Mouse (Mus musculus): Measurements from ENCODE around the gene Fxyd6. TPM values are rescaled to one million over a fixed set of nuclear protein-coding genes. Genes with fewer than 3 reads are reported as not detected.
A peak's percentile ranks its signal among the peaks of the same experiment; 100 is the strongest.

The Fxyd6 gene
- total RNA-seq, 2 experiments from 2014 or later: 110 to 129 TPM

DNA sequence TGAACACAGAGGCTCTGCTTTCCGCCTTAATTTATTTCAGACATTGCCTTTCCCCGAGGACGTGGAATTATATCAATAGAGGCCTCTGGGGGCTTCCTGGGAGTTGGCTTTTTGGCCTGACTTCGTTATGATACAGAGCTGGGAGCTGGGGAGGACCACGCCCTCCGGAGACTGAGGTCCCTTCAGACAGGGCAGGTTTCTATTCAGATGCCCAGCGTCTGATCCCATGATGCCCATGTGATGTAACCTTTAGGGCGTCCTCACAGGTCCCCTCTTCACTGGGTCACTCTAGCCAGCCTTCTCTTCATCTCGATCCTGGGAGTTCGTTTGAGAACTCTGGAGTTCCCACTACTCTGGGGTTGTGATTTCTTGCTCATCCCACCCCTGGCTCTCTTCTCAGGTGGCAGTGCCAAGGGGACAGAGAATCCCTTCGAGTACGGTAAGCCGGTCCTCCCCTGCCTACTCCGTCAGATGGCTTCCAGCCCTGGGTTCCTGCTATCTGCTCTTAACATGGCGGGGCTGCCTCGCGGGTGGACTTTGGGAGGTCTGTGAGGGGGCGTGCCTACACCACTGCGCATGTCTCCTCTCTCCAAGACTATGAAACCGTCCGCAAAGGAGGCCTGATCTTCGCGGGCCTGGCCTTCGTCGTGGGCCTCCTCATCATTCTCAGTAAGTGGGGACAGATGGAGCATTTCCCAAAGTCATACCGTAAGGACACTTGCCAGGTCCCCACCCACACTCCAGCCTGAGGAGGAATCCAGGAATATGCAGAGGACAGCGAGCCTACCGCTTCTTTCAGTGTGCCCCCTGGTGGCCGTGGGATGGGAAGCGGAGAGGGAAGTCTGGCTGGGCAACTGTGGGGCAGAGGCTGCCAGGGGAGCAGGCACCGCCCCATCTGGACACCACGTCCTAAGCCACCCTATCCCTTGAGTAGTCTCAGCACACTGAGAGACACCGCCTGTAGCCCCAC lies 38.0 kb downstream of the Fxyd6 start:
- peak; percentile 79 to 83 for DNase-seq (ENCODE audit: low spot score in 2 of 2)
- intact Hi-C loops (cut with DNase I): loop anchor here (1.0 to 5.0 kb wide), 2 partner anchors 108 to 186 kb away; no protein-coding TSS in a partner anchor

DNA sequence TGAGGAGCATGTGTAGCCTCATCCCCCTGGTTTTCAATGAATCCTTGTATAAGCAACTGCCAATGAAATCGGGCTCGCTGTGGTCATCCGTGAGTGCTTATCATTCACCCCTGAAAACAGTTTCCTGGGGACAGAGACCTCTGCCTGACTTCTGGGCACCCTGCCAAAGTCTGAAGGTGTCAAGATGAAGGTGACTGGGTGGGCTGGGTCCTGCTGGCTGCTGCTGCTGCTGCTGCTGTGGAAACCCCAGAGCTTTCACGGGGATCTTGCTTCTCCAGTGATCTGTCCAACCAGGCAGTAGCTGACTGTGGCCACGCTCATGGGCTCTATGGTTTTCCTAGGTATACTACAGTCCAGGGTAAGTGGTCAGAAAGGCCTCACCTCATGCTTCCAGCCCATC lies 40.2 kb downstream of the Fxyd6 start:
- intact Hi-C loops (cut with DNase I): loop anchor here (5.0 kb wide), 1 partner anchor 417 kb away; the partner anchor contains the start of gene Cep164
- DNase-seq (ENCODE audit: low spot score in 2 of 2): no peak

DNA sequence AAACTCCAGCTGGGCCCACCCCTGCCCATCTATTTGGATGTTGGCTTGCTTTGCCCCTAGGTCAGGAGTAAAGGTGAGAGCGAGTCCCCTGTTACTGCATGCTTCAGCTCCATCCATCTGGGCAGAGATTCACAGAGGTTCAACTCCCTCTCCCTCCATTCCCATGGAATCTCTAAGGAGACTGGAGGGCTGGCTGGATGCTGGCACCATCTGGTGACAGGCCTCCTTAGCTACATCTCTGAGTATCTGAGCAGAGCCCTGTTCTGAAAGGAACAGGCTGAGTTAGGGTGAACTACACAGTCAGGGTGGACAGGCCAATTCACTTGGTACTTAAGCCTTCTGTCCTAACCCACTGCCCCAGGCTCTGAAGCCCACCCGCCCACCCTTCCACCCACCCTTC lies 40.6 kb downstream of the Fxyd6 start:
- intact Hi-C loops (cut with DNase I): loop anchor here (5.0 kb wide), 1 partner anchor 417 kb away; the partner anchor contains the start of gene Cep164
- DNase-seq (ENCODE audit: low spot score in 2 of 2): no peak

DNA sequence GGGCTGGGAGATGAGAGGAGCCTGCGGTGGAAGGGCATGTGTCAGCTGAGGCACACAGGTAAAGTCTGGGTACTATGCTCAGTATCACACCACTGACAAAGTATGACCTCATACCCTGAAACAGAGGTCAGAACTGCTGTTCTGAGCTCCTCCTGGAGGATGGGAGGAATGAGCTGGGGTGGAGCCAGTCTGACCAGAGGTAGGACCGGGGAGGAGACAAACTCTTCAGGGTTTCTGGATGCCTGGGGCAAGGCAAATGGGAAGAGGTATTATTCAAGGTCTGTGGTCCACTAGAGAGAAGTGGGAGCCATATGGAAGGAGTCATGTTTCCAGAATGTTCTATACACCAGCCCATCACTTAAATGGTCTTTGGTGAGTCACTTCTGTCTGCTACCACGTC lies 41.1 kb downstream of the Fxyd6 start:
- no peak for DNase-seq (ENCODE audit: low spot score in 2 of 2)
- intact Hi-C loops (cut with DNase I): loop anchor here (5.0 kb wide), 1 partner anchor 416 kb away; the partner anchor contains the start of gene Cep164

DNA sequence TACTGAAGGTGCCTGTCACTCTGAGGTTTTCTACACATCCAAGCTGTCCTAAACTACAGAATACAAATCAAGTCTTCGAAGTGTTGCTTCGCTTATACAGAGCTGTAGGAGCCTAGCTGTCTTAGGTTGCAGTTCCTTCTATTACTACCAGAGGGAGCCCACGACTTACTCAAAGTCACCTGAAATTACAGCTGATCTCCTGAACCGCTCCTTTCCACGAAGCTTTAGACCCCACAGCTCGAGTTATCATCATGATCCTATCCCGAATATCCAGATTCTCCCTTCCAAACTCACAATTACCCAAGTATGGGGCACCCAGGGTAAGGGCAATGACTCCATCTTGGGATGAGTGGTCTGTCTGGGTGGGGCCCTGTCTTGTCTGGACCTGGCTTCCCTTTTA lies 41.8 kb downstream of the Fxyd6 start:
- intact Hi-C loops (cut with DNase I): loop anchor here (5.0 kb wide), 1 partner anchor 415 kb away; the partner anchor contains the start of gene Cep164
- DNase-seq (ENCODE audit: low spot score in 2 of 2): no peak

DNA sequence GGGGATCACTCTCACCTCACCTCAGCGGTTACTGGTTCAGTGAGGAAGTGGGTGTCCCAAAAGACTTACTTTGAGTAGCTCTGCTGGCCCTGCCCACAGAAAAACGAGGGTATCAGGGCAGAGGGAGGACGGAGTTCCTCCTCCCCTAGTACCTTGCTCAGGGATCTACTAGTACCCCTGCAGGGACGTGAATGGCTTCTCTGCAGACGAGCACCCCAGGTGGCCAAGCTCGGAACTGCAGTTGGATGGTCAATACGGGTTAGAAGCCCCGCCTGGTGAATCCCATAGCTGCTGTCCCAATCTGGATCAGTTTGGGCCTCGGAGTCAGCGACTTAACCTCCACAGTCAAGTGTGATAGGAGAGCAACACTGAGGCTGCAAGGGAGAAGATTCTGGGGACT lies 42.3 kb downstream of the Fxyd6 start:
- intact Hi-C loops (cut with DNase I): loop anchor here (5.0 kb wide), 1 partner anchor 415 kb away; the partner anchor contains the start of gene Cep164
- peak; percentile 78 to 84 for DNase-seq (ENCODE audit: low spot score in 2 of 2)

DNA sequence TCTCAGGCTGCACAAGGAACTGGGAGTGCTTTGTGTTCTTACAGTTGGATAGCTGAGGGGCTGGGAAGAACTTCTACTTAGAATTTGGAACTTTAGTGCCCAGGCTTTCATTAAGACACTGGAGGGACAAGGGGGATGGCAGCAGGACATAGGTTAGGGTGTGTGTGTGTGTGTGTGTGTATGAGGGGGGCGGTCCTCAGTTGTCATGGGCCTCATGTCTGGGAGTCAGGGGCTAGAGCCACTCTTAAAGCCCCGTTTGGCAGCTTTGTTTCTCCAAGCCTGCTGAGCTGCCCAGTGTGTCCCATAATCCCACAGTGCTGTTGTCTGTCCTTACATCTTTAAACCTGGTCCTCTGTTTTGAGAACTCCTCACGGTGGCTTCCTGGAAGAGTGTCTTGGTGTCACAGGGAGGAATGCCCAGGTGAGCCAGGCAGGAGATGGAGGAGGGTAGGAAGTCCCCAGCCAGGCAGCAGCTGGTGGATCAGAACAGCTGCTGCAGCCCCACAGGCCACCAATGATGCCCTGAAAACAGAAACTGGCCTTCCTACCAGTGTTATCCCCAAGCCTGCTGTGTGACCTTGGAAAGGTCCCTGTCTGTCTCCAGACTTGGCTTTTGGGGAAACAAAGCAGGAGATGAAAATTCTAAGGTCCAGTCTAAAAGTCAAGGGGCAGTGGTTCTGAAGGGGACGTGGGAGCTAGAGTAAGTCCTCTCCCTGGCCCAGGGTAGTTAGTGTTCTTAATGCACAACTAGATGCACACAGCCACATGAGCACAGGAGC lies 42.9 kb downstream of the Fxyd6 start:
- no peak for DNase-seq (ENCODE audit: low spot score in 2 of 2)
- intact Hi-C loops (cut with DNase I): loop anchor here (5.0 kb wide), 1 partner anchor 414 kb away; the partner anchor contains the start of gene Cep164

DNA sequence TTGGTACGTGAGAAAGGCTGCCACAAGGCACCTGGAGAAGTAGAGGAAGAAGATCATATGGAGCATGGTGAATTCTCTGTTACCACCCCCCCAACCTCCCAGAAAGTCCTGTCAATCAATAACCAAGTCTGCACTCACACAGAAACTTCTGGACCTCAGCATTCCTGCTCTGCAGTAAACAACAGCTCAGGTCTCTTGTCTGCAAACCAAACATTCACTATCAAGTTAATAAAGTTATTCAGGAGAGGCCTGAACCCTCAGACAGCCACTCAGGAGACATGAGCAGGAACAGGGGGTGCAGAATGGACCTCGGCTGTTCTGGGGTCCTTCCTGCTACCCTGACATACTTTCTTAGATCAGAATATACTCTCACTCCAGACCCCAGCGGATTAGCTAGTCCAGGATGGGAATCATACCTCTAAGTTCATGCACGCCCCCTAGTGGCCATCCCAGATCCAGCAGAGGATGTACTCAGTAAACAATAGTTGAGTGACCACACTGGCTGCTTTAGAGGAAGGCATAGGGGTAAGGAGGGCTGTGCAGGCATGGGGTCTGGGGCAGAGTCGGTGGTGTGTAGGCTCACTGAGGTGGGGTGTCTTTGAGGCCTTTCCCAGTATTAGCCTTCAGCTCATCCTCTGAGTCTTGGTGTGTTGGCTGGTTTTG lies 43.6 kb downstream of the Fxyd6 start:
- intact Hi-C loops (cut with DNase I): loop anchor here (5.0 kb wide), 1 partner anchor 414 kb away; the partner anchor contains the start of gene Cep164
- DNase-seq (ENCODE audit: low spot score in 2 of 2): no peak

DNA sequence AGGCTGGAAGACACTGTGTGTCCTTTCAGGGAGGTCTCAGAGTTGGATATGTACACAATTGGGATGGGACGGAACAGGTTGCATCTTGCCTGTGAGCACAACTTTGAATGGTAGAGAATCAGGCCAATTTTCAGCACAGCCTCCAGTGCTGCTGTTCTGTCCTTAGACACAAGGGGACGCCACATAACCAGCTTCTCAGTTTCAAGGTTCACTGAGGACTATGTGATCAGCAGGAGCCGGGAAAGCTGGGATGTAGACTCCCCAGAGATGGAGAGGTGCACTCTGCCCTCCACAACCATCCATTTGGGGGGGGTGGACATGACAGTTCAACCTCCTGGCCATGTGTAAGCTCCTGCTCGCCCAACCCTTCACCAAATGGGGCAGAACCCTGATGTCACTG lies 45.9 kb downstream of the Fxyd6 start:
- intact Hi-C loops (cut with DNase I): loop anchor here (2.0 to 5.0 kb wide), 2 partner anchors 171 to 339 kb away; no protein-coding TSS in a partner anchor
- DNase-seq (ENCODE audit: low spot score in 2 of 2): peak; percentile 64 to 79

DNA sequence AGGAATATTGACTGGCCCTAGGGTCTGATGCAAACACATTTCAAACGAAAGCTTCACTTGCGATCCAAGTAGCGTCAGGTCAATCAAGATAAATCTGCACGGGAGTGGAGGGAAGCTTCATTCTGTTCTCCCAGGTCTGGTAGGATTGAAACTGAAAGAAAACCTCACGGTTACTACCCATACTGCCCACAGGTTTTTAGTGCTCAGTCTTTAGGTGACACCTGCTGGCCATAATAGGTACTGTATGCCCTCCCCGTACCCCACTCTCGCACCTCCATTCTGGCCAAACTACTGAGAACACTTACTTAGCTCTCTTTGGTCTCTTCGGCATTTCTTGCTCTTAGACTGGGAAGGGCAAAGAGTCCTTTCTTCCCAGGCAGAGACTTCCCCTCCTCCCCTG lies 47.3 kb downstream of the Fxyd6 start:
- no peak for DNase-seq (ENCODE audit: low spot score in 2 of 2)

DNA sequence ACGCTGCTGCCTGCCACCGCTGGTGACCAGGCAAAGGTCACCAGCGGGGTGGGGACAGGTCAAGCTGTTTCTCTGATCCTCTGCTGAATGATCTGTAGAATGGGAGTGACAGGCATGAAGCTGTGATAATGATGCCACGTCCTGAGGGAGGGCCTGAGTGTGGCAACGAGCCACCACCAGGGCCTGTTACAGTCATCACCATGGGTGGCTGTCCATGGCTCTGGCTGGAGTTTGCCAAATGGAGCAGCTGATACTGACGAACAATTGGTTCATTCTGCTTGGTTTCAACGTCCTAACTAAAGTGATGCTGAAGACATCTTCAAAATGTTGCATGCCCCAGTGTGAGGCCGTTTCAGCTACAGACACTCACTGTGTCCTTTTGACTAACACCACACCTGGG lies 48.3 kb downstream of the Fxyd6 start:
- intact Hi-C loops (cut with DNase I): loop anchor here (5.0 kb wide), 1 partner anchor 169 kb away; no protein-coding TSS in a partner anchor
- no peak for DNase-seq (ENCODE audit: low spot score in 2 of 2)

More for the DNA sequence above, 47.3 kb downstream of the Fxyd6 start:
- intact Hi-C loops (cut with DNase I): loop anchor here (2.0 to 5.0 kb wide), 2 partner anchors 170 to 338 kb away; no protein-coding TSS in a partner anchor

DNA sequence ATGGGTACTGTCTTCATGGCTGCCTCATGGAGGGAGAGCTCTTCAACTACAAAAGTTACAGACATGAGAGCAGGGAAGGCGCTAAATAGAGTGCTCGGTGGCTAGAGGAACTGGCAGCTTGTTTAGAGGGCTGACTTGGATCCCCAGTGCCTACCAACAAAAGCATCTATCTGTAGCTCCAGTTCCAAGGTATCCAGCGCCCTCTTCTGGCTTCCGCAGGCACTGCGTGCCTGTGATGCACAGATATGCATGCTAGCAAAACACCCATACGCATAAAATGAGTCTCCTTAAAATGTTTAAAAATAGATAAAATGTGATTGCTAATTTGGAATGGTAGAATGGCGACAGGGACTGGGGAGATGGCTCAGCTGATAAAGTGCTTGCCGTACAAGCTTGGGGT lies 51.2 kb downstream of the Fxyd6 start:
- no peak for DNase-seq (ENCODE audit: low spot score in 2 of 2)
- intact Hi-C loops (cut with DNase I): no loop called here

DNA sequence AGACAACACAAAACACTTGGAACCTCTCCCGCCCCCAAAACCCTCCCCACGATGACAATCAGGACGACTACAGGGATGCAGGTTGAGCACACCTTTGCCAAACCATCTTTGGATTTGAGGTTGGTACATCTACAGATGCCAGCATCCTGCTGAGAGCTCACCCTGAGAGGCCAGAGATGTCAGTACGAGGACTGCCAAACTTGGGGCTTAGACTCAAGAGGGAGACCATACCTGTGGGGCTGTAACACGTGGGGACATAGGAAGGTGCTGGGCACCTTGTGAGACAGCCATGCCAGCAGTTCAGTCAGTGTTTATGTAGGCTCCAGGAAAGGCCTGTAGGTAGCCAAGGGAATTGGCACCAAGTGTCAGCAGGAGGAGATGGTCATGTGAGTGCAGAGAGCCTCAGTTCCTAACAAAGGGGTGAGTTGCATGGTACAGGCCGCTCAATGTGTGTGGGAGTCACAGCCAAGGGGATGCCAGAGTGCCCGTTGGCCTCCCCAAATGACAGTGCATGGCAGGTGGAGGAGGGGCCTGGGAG lies 52.8 kb downstream of the Fxyd6 start:
- no peak for DNase-seq (ENCODE audit: low spot score in 2 of 2)
- intact Hi-C loops (cut with DNase I): no loop called here

DNA sequence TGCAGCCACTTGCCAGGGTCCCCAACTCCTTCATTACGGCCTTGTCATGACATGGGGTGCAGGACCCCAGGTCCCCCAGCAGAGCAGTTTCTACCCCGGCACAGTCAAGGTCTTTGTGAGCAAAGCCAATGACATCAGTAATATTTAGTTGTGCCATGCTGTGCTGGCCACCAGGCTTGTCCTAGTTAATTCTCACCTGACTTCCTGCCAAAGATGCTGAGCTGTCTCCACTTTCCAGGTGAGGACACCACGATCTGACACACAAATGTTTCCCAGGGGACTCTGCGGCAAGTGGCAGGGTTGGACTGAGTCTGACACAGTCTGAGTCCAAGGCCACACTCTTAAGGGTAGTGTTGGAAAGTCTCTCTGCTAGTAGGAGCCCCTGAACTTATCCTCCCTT lies 56.5 kb downstream of the Fxyd6 start, which contains the start of gene Dscaml1:
Gene Dscaml1 (plus strand): TSS at position 173 of the 400 bp plus-strand sequence.
- intact Hi-C loops (cut with DNase I): no loop called here

DNA sequence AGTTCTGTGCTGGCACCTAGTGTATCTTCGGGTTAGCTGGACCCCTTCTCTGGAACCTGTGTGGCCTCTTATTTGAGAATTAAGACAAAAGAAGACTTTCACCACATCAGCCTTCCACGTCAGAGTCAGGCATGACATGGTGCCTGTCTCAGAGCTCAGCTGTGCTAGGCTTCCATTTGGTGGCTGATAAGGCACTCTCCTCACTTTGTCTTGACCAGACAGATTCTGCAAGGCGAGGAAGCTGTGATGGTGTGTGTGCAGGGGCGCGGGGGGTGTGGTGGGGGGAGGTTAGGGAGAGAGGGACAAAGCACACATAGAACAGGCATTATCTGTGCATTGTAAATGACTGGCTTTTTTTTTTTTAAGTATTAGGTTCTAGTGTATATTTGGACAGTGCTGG lies 59.4 kb downstream of the Fxyd6 start:
- intact Hi-C loops (cut with DNase I): no loop called here
- DNase-seq (ENCODE audit: low spot score in 2 of 2): no peak

More for the DNA sequence above, 56.5 kb downstream of the Fxyd6 start, which contains the start of gene Dscaml1:
- no peak for DNase-seq (ENCODE audit: low spot score in 2 of 2)

DNA sequence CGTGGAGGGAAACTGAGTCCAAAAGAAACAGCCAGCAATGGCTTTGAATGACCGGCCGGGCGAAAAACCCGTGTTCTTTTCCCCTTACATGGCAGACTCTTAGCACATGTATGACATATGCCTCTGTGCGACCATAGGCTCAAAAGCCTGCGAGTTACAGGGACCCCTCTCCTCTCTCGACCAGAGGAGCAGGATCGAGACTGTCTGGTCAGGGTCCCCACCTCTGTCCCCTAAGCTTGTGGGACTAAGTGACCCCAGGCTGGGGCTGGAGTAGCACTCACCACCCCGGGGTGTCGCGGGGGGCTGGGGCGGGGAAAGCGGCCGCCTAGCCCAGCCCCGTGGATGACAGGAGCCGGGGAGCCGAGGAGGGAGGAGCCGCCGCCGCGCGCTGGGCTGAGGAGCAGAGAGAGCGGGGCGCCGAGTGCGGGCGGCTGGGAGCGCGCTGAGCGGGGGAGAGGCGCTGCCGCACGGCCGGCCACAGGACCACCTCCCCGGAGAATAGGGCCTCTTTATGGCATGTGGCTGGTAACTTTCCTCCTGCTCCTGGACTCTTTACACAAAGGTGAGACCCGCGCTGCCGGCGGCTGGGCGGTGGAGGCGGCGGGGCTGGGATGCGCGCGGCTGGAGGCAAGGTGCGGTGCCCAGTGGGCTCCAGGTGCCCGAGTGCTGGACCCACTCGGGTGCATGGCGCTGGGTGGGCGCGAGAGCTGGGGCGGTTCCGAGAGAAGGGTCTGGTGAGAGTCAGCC lies 60.1 kb downstream of the Fxyd6 start:
- intact Hi-C loops (cut with DNase I): loop anchor here (5.0 kb wide), 2 partner anchors 37 to 107 kb away; no protein-coding TSS in a partner anchor
- DNase-seq (ENCODE audit: low spot score in 2 of 2): peak; percentile 55 to 70

DNA sequence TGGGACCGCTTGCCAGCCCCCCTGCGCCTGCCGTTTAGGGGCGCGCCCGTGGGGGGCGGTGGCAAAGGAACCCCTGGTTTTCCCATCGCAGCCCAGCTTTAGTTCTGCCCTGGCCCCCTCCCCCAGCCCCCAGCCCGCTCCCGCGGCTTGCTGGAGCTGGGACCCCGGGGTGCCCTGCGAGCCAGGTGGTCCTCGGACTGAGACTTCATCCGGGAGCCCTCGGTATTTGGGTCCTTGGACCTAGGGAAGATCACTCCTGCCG lies 60.6 kb downstream of the Fxyd6 start:
- intact Hi-C loops (cut with DNase I): loop anchor here (5.0 kb wide), 2 partner anchors 37 to 107 kb away; no protein-coding TSS in a partner anchor
- no peak for DNase-seq (ENCODE audit: low spot score in 2 of 2)

DNA sequence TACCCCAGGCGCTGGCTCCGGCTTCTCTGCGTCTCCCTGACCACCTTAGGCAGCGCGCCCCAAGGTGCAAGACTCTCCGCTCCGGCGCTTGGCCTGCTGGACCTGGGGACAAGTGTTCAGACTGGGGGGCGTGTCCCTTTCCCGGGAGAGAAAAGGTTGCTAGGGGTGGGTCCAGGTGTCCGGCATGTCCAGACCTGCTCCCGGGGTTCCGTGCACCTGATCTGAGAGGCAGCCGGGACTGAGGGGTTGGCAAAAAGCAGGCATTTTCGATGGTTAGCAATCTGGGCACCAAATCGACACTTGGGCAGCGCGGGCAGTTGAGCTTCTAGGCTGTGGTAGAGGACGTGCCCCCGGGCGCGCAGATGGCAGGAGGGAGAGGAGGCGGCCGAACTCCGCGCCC lies 61.2 kb downstream of the Fxyd6 start:
- intact Hi-C loops (cut with DNase I): loop anchor here (5.0 kb wide), 2 partner anchors 36 to 106 kb away; no protein-coding TSS in a partner anchor
- no peak for DNase-seq (ENCODE audit: low spot score in 2 of 2)
